Mouse (Mus musculus): ENCODE measurements around the gene Cnppd1. TPM values are rescaled to one million over a fixed set of nuclear protein-coding genes. Genes with fewer than 3 reads are reported as not detected.

Gene Cnppd1
- total RNA-seq, 1 experiment from 2014 or later: 37.5 TPM

DNA sequence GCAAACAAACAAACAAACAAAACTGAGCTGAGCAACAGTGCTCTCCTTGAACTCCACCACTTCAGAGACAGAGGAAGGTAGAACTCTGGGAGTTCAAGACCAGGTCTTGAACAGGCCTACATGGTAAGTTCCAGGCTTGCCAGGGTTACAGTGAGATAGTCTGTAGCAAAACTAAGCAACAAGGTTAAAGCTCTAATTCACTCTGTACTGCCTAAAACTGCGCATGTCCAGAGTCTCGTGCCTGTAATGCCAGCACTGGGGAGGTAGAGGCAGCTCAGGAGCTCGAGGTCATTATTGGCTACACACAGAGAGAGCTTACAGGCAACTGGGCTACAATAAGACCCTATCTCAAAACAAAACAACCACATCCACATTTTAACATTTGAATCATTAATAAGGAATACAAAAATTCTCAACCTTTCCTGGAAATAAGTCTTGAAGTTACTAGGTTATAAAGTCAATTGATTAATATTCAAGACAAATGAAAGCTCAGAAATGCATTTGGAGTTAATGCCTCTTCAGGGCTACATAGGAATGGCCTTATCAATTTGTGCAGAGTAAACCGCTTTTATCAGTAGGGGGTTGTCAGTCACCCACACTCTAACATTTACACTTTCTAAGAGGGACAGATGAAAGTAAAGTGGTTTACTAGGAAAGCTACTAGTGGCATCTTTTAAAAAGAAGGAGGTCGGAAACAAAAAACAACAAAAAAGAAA lies 17.2 kb upstream of the Cnppd1 start:
- no peak for ATAC-seq (replicated peaks in 1 of 2; ENCODE audit: insufficient read depth in 1 of 2, low FRiP score in 2 of 2, low TSS enrichment in 1 of 2, low read depth in 1 of 2, poor library complexity in 2 of 2, severe bottlenecking in 2 of 2)

- ATAC-seq (replicated peaks in 1 of 2; ENCODE audit: insufficient read depth in 1 of 2, low FRiP score in 2 of 2, low TSS enrichment in 1 of 2, low read depth in 1 of 2, poor library complexity in 2 of 2, severe bottlenecking in 2 of 2): no peak
Measured at GRCm38 (mm10) chr1:75158990-75159389, 16.5 kb upstream of the Cnppd1 start.

GRCm38 (mm10) chr1:75155837-75156236 lies 13.3 kb upstream of the Cnppd1 start:
- no peak for ATAC-seq (replicated peaks in 1 of 2; ENCODE audit: insufficient read depth in 1 of 2, low FRiP score in 2 of 2, low TSS enrichment in 1 of 2, low read depth in 1 of 2, poor library complexity in 2 of 2, severe bottlenecking in 2 of 2)

DNA sequence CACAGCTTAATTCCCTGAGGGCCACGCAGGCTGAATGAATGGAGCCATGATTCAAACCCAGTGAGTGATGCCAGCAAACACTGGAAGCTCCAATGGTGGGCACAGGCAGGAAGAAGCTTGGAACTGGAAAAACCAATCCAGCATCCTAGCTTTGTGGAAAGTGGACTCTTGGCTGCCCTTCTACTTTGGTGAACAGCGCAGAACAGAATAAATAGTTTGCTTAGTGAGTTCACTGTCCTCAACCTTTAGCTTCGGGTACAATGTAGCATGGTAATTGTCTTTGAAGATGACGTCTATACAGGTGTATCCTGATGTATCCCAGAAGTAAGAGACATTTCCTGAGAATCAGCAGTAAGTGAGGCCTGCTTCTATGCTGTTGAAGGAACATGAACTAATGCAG lies 6.2 kb upstream of the Cnppd1 start:
- no peak for ATAC-seq (replicated peaks in 1 of 2; ENCODE audit: insufficient read depth in 1 of 2, low FRiP score in 2 of 2, low TSS enrichment in 1 of 2, low read depth in 1 of 2, poor library complexity in 2 of 2, severe bottlenecking in 2 of 2)

GRCm38 (mm10) chr1:75147411-75148135 lies 5.1 kb upstream of the Cnppd1 start:
- no peak for ATAC-seq (replicated peaks in 1 of 2; ENCODE audit: insufficient read depth in 1 of 2, low FRiP score in 2 of 2, low TSS enrichment in 1 of 2, low read depth in 1 of 2, poor library complexity in 2 of 2, severe bottlenecking in 2 of 2)

- ATAC-seq (replicated peaks in 1 of 2; ENCODE audit: insufficient read depth in 1 of 2, low FRiP score in 2 of 2, low TSS enrichment in 1 of 2, low read depth in 1 of 2, poor library complexity in 2 of 2, severe bottlenecking in 2 of 2): no peak
Measured at GRCm38 (mm10) chr1:75145589-75145988, 3.1 kb upstream of the Cnppd1 start.

- peak; percentile 66 to 70 for ATAC-seq (replicated peaks in 1 of 2; ENCODE audit: insufficient read depth in 1 of 2, low FRiP score in 2 of 2, low TSS enrichment in 1 of 2, low read depth in 1 of 2, poor library complexity in 2 of 2, severe bottlenecking in 2 of 2)
Measured at GRCm38 (mm10) chr1:75141486-75142190, 873 bp downstream of the Cnppd1 start.

GRCm38 (mm10) chr1:75140601-75141190 lies 1.8 kb downstream of the Cnppd1 start:
- ATAC-seq (replicated peaks in 1 of 2; ENCODE audit: insufficient read depth in 1 of 2, low FRiP score in 2 of 2, low TSS enrichment in 1 of 2, low read depth in 1 of 2, poor library complexity in 2 of 2, severe bottlenecking in 2 of 2): no peak

DNA sequence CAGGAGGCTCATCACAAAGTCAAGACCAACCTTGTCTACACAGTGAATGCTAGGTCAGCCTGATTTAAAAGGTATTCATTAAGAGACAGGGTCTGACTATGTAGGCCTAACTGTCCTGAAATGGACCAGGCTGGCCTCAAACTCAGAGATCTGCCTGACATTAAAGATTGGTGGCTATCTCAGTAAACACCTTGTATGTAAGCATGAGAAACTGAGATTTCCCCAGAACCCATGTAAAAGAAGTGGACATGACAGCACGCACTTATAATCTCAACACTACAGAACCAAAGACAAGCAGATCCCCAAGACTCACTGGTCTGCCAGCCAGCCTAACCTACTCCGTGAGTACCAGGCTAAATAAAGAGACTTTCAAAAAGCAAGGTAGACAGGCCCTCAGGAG lies 4.1 kb downstream of the Cnppd1 start:
- no peak for ATAC-seq (replicated peaks in 1 of 2; ENCODE audit: insufficient read depth in 1 of 2, low FRiP score in 2 of 2, low TSS enrichment in 1 of 2, low read depth in 1 of 2, poor library complexity in 2 of 2, severe bottlenecking in 2 of 2)

GRCm38 (mm10) chr1:75136730-75137129 lies 5.8 kb downstream of the Cnppd1 start:
- no peak for ATAC-seq (replicated peaks in 1 of 2; ENCODE audit: insufficient read depth in 1 of 2, low FRiP score in 2 of 2, low TSS enrichment in 1 of 2, low read depth in 1 of 2, poor library complexity in 2 of 2, severe bottlenecking in 2 of 2)

DNA sequence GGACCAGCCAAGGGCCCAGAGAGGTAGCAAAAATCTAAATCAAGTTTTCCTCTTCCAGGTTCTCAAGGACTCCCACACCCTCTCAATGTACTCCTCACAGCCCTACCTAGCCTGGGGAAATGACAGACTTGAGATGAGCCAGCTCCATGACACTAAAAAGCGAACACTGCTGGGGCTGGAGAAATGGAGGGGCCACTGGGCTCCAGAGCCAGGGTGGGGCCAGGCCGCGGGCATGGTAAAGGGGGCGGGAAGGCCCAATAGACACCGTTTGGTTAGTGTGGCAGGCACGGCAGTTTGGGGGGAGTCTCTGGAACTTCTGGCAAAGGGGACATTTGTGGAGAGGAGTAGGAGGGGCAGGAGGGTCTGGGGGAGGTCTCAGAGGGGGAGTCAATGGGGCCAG lies 6.2 kb downstream of the Cnppd1 start:
- no peak for ATAC-seq (replicated peaks in 1 of 2; ENCODE audit: insufficient read depth in 1 of 2, low FRiP score in 2 of 2, low TSS enrichment in 1 of 2, low read depth in 1 of 2, poor library complexity in 2 of 2, severe bottlenecking in 2 of 2)

GRCm38 (mm10) chr1:75133421-75134207 lies 8.9 kb downstream of the Cnppd1 start, which contains the start of gene Slc23a3:
Gene Slc23a3, minus strand, starts transcription at chr1:75133890.
- ATAC-seq (replicated peaks in 1 of 2; ENCODE audit: insufficient read depth in 1 of 2, low FRiP score in 2 of 2, low TSS enrichment in 1 of 2, low read depth in 1 of 2, poor library complexity in 2 of 2, severe bottlenecking in 2 of 2): no peak

DNA sequence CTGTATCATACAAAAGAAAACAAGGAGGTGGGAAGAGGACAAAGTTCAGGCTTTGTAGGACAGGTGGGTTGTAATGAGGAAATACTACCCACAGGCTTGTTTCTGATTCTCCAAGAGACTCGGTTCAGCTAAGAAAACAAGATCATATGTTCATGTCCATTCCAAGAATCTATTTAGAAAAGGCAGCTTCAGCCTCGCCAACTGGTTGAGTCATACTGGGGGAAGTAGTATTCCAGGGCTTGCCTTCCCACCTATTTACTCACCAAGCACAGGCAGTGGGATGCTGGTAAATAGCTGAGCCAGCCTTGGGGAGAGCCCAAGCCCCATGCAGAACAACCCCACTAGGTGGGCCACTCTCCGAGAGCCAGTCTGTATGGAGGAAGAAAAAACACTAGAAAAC lies 13.9 kb downstream of the Cnppd1 start:
- ATAC-seq (replicated peaks in 1 of 2; ENCODE audit: insufficient read depth in 1 of 2, low FRiP score in 2 of 2, low TSS enrichment in 1 of 2, low read depth in 1 of 2, poor library complexity in 2 of 2, severe bottlenecking in 2 of 2): no peak

DNA sequence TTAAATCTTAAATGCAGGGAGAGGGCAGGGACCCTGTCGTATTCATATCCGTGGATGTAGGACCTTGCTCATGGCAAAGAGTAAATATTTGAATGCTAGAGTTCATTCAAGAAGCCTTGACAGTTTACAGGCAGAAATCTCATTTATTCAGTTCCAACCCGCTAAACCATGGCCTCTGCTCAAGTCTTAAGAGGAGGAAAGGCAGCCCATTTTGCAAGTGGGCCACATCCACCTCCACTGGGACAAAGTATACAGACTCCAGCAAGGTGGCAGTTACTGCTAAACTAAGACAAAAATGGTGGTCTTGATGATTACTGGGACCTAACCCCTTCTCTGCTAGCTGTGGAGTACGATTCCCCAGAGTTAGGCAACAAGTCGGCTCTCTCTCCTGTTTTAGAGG lies 17.1 kb downstream of the Cnppd1 start:
- ATAC-seq (replicated peaks in 1 of 2; ENCODE audit: insufficient read depth in 1 of 2, low FRiP score in 2 of 2, low TSS enrichment in 1 of 2, low read depth in 1 of 2, poor library complexity in 2 of 2, severe bottlenecking in 2 of 2): peak in 1 of 2 experiments; percentile 0; a peak in 1 of 4 replicates

- ATAC-seq (replicated peaks in 1 of 2; ENCODE audit: insufficient read depth in 1 of 2, low FRiP score in 2 of 2, low TSS enrichment in 1 of 2, low read depth in 1 of 2, poor library complexity in 2 of 2, severe bottlenecking in 2 of 2): peak; percentile 92
Measured at GRCm38 (mm10) chr1:75124346-75125321, 17.9 kb downstream of the Cnppd1 start, which contains the start of gene Nhej1. Gene Nhej1, minus strand, starts transcription at chr1:75125200.

GRCm38 (mm10) chr1:75122211-75122610 lies 20.3 kb downstream of the Cnppd1 start:
- no peak for ATAC-seq (replicated peaks in 1 of 2; ENCODE audit: insufficient read depth in 1 of 2, low FRiP score in 2 of 2, low TSS enrichment in 1 of 2, low read depth in 1 of 2, poor library complexity in 2 of 2, severe bottlenecking in 2 of 2)
